Mouse (Mus musculus) thymus, adult 18-20 months (tissue): ENCODE results near the gene Plekhb2.

ENCODE experiments used
- DNase-seq, 2 experiments: peaks; one replicate each; pipeline ENCODE4 v3.0.0; 2022; ENCODE audit warnings: mixed read lengths in 2 of 2

Gene Plekhb2

GRCm38 (mm10) chr1:34849745-34850342 lies at the start of gene Plekhb2:
Plekhb2 (plus strand) TSS chr1:34849976.
- DNase-seq, result peak; percentile 79 to 82

GRCm38 (mm10) chr1:34801616-34802289 lies 48.0 kb upstream of the Plekhb2 start:
- peak; percentile 61 to 66 for DNase-seq

- DNase-seq, result peak; percentile 54 to 73
Measured at GRCm38 (mm10) chr1:34802290-34802642, 47.5 kb upstream of the Plekhb2 start.

GRCm38 (mm10) chr1:34804863-34805262 lies 44.9 kb upstream of the Plekhb2 start:
- DNase-seq, result no peak

DNA sequence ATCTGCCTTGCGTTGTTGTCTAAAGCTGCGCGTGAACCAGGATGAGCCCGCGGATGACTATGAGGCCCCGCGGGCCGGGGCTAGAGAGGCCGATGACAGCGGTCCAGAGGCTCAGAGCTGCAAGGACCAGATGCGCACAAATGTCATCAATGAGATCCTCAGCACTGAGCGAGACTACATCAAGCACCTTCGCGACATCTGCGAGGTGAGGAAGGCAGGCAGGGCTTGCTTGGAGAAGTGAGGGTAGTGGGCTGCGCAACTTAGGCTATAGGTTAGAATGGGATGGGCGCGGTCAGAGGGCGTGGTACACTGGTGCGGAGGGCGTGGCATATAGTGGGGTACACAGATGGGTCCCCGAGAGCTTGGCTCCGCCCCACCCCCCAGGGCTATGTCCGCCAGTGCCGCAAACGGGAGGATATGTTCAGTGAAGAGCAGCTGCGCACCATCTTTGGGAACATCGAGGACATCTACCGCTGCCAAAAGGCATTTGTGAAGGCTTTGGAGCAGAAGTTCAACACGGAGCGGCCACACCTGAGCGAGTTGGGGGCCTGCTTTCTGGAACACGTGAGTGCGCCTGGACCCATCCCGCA lies 43.8 kb upstream of the Plekhb2 start:
- no peak for DNase-seq

- no peak for DNase-seq
Measured at GRCm38 (mm10) chr1:34808445-34808844, 41.3 kb upstream of the Plekhb2 start.

DNA sequence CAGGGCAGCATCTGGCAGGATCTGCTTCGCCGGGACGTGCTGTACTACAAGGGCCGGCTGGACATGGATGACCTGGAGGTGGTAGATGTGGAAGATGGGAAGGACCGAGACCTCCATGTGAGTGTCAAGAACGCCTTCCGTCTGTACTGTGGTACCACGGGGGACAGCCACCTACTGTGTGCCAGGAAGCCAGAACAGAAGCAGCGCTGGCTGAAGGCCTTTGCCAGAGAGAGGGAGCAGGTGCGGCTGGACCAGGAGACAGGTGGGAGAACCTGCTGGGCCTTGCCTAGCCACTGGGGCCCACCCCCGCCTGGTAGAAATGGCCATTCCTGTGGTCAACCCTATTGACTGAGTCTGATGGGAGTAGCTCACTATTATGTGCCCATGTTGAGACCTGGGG lies 39.5 kb upstream of the Plekhb2 start:
- no peak for DNase-seq

DNA sequence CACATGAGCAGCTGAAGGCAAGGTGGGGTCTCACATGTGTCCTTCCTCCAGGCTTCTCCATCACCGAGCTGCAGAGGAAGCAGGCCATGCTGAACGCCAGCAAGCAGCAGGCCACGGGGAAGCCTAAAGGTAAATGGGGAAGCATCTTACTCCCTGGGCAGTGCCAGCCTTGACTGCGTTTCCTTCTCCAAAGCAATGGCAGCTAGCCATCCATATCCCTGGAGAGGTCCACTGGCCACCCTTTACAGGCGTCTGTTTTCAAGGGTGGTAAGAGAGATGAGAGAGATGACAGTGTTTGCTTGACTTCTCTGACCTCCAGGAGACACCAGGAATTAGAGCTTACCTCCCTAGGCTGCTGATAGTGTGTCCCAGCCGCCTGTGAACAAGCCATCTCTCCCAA lies 38.7 kb upstream of the Plekhb2 start:
- DNase-seq, result no peak

- DNase-seq, result no peak
Measured at GRCm38 (mm10) chr1:34811581-34811980, 38.2 kb upstream of the Plekhb2 start.

DNA sequence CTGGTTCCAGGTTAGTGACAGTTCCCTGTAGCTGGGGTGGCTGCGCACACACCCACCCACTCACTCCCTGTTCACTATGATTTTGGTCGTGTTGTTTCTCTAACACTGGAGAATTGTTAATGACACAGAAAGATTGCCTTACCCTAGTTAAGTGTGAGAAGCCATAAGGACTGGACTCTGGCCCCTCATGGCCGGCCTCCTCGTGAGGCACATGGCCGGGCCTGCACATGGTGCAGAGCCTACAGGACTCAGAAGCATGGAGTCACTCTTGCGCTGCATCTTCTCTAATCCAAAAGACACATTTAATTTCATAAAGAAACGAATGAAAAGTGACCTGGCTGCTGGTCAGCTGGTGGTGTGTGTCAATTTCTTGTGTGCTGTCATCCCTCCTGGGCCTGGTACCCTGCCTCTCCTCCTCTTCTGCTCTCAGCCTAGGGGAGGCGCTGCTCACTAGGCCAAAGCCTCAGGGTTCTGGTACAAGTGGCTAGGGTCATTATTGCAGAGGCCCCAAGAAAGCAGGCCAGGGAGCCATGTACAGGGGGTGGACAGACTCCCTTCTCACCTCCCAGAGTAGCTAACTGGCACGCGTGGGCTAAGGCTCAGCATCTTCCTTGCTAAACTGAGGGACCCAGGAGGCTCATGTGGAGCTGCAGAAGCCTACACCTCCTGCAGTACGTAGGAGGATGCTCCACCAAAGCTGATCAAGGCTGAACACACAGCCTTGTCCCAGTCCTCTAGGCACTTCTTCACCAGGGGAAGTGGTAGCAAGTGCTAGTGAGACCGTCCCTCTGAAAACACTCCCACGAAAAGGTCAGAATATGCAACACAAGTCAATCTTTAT lies 37.1 kb upstream of the Plekhb2 start:
- no peak for DNase-seq

DNA sequence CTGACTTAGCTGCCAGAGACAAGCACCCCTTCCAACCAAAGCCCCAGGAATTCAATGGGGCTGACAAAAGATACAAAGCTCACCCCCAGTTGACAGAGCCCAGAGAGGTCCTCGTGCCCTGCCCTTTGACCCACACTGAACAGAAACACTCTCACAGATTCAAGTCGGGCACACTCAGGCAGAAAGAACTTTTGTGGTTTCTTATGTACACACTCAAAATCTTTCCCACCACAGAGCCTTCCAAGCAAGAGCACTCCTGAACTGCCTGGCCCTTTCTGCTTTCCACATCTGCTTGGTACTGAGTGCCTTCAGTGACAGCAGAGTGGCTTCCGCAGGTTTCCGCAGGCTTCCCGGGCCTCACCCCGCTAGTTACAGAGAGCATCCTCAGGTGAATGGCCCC lies 33.9 kb upstream of the Plekhb2 start:
- DNase-seq, result no peak

GRCm38 (mm10) chr1:34819225-34819910 lies 30.4 kb upstream of the Plekhb2 start:
- no peak for DNase-seq

DNA sequence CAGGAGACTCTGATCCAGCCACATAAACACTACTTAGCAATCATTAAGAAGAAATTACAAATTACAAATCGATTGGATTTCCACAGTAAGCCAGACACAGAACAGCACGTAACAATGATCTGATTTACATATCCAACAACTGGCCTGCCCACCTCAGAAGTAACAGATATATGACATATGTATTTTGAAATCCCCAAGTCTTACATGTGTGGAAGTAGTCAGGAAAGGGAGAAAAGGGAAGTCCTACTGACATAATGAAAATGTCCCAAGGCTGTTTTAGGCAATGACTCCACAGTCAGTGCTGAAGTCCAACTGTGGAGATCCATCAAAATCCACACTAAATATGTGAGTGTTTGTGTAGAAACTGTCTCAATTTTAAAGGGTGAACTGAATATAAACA lies 28.4 kb upstream of the Plekhb2 start:
- no peak for DNase-seq

GRCm38 (mm10) chr1:34822003-34822402 lies 27.8 kb upstream of the Plekhb2 start:
- DNase-seq, result no peak

DNA sequence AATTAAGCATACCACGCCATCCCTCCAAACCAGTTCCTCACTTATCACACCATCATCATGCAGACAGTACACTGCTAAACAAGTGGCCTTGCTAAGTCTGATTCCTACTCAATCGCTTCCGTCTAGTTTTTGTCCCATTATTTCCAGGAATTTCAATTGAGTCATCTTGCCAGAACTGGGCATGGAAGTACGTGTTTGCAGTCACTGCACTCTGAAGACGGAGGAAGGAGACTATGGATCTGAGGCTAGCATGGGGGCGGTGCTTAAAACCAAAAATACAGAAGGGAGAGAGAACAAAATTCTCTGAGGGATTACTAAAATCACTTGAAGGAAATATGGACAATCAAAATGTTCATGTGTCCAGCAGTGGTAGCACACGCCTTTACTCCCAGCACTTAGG lies 27.0 kb upstream of the Plekhb2 start:
- no peak for DNase-seq

GRCm38 (mm10) chr1:34823353-34823752 lies 26.4 kb upstream of the Plekhb2 start:
- DNase-seq, result no peak

DNA sequence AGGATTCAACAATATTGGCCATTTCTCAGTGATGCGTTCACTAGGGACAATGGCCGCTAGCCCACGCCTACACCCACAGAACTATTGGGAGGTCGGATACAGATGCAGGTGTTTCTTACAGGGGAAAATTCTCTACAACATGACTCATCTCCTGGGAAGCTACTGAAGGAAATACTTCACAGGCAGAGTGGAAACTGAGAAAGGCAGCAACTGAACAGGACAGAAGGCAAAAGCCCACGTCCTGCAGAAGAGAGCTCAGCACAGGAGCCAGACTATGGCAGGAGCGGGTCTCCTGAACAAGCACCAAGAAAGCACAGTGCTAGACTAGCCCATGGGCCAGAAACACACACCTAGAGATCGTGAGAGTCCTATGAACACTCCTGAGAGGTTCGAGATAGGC lies 25.6 kb upstream of the Plekhb2 start:
- no peak for DNase-seq

DNA sequence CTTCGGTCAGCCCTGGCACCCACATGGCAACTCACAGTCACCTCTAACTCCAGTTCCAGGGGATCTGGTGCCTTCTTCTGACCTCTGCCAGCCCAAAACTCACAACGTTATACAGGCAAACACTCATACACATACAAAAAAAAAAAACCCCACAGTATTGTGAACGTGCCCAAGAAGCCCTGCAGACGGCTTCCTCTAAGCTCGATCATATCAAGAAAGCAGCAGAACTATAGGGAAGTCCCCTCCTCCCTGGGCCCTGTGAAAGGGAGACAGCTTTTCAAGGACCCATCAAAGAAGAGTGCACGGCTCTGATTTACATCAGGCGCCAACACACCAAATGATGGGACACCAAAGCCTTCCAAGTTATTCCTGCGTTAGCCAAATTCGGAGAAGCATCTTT lies 23.9 kb upstream of the Plekhb2 start:
- DNase-seq, result no peak

DNA sequence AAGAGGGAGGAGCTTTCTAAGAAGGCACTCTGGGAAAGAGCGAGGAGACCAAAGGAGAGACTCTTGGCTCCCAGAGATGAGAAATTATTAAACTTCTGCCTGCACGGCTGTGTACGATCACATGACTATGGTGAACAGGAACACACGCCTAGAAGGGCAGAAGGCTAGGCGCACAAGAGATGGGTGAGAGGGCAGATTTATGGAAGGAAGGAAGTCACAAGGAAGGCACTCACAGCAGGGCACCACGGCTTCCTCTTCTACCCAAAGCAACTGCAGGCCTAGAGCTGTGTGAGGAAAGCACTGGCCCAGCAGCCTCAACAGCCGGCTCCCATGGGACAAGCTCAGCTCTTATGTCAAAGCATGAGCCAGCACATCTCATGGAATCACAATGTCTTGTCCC lies 21.9 kb upstream of the Plekhb2 start:
- DNase-seq, result no peak

DNA sequence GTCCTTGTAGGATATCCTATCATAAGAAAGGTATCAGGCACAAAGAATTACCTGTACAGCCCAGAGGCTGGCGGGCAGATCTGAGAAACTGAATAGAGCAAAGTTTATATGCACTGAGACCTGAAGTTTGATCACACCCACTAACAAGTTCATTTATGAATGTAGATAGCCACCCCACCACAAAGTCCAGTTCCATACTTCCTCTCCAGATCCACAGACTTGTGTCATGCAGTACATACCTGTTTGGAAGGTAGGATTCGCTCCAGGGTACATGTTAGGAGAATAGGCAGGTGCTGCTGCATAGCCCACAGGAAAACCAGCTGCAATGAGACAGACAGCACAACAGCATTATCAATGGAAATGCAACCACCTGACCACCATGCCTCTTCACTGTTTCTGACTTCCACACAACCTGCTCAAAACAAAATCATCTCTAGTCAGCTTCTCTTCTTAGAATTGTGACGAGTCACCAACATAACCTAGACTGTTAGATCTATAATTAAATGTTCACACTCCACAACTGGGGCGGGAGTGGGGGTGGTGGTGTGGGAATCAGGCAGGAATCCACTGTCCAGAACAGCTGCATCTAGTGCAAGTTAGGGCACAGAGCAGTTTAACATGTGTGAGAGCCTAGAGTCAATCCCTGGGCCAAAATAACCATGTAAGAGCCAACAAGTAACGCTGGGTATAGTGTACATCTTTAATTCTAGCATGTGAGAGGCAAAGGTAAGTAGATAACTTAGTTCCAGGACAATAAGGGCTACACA lies 21.1 kb upstream of the Plekhb2 start:
- DNase-seq, result no peak

- no peak for DNase-seq
Measured at GRCm38 (mm10) chr1:34830934-34831333, 18.8 kb upstream of the Plekhb2 start.

DNA sequence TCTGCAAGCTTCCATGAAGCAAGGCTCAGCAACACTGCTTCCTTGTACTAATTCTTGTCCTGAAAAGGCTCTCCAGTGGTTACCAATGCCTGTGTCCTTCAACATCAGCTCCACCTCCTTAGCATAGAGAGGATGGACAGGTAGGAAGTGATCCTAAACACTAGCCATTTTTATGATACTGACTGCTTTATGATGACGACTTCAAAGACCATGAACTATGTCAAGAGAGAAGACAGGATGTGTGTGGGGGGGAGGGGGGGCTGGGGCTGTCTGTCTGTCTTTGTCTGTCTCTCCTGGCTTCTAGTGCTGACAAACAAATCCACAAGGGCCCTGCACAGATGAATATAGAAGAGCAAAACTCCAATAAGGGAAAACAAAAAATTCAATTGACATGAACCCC lies 18.4 kb upstream of the Plekhb2 start:
- no peak for DNase-seq
